Mouse (Mus musculus) kidney, adult 2 months (tissue): ENCODE data around the gene C1qtnf4. TPM values are rescaled to one million over a fixed set of nuclear protein-coding genes. Genes with fewer than 3 reads are reported as not detected.

Experiments
- DNase-seq: peaks from one replicate; pipeline ENCODE4 v3.0.0; 2021
- H3K27ac ChIP-seq: fragments of 200-500 bp; 2 replicates; pipeline ENCODE4 v1.5.1; 2012; ENCODE audit warnings: low read depth, low read length, control low read depth, inconsistent platforms; ENCODE audit not compliant: insufficient read depth
- H3K27me3 ChIP-seq: fragments of 200-500 bp; replicated peaks from 2 replicates; pipeline ENCODE4 v1.6.1; 2012; ENCODE audit warnings: mild to moderate bottlenecking, moderate library complexity, low read length, inconsistent platforms; ENCODE audit not compliant: control insufficient read depth, insufficient read depth
- H3K36me3 ChIP-seq: fragments of 200-500 bp; 2 replicates; pipeline ENCODE4 v1.6.1; 2012; ENCODE audit warnings: mild to moderate bottlenecking, moderate library complexity, low read length, inconsistent platforms; ENCODE audit not compliant: control insufficient read depth, insufficient read depth
- H3K4me1 ChIP-seq: fragments of 200-500 bp; 2 replicates; pipeline ENCODE4 v1.6.1; 2011; ENCODE audit warnings: low read length; ENCODE audit not compliant: control insufficient read depth, insufficient read depth
- H3K4me3 ChIP-seq: fragments of 200-500 bp; 2 replicates; pipeline ENCODE4 v1.5.1; 2011; ENCODE audit warnings: mild to moderate bottlenecking, low read depth, low read length, control low read depth; ENCODE audit not compliant: insufficient read depth
- CTCF ChIP-seq: fragments of 200-500 bp; conservative IDR thresholded peaks from 2 replicates; pipeline ENCODE4 v1.5.1; 2011; ENCODE audit warnings: low read depth, mild to moderate bottlenecking, control low read depth, low read length, moderate library complexity, mixed read lengths; ENCODE audit not compliant: insufficient read depth, insufficient read length
- POLR2A ChIP-seq: fragments of 200-500 bp; IDR thresholded peaks from one replicate; pipeline ENCODE4 v1.6.1; 2011; ENCODE audit warnings: low read depth, low read length, control low read depth
- WGBS: fragments of 180-500 bp; shearing (Covaris S2); methylation state at CpG from one replicate; pipeline ENCODE4 v1.1.7; 2018; 5-methylcytosine and 5-hydroxymethylcytosine counted together
- polyA plus RNA-seq: library from polyadenylated mRNA; depleted of rRNA; stranded (reverse); fragments of >200 nt; gene quantifications from 2 replicates; pipeline ENCODE4 v1.2.3, GENCODE M21; 2012; rRNA removed

C1qtnf4 gene
- polyA plus RNA-seq, result 9.9 and 11.1 TPM in 2 replicates

DNA sequence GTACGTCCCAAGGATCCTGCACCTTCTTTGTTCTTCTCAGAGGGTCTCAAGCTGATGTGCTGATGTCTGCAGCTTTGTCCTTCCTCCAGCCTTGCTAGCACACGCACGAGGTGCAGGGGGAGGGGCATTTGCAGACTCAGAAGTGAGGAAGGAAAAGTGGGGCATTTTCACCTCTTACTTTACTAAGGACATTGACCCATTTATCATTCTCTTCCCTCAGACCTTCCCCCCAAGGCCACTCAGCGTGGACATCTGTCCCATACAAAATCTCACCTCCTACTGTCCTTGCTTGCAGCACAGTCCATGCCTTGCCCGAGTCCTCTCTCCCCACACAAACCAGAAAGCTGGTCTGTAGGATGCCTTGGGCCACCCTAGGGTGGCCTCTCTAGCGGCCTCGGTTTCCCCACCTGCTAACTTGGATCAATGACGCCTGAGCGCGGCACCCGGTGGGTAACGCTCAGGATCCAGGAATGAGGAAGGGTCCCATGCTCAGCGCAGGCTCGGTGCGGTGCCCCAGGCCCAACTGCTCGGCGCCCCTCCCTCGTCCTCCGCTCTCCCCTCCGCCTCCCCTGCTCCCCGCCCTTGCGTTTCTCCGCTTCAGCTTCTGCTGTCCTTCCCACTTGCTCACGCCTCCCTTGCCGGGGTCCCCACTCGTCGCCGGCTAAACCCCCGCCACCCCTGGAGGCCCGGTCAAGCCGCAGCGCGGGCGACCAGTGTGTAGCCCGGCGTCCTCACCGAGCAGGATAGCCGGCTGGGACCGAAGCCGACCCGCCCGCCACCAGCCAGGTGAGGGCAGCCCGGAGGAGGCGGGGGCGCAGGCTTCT, at the start of gene C1qtnf4:
C1qtnf4 (plus strand) TSS at position 643 of the 824 bp plus-strand sequence.
- no peak within 1 kb of the TSS for H3K27ac ChIP-seq
- no peaks in the 10 kb centered on the region for H3K4me1 ChIP-seq
- no peak for DNase-seq
- no peaks in the 10 kb centered on the region for H3K36me3 ChIP-seq
- TF ChIP-seq CTCF, result no peak
- TF ChIP-seq POLR2A, result no peak
- WGBS, result 3% methylated on average over 45 of the region's 45 CpGs
- 0 out of 2 replicates have a peak, but pooled peaks cover 1% of the 10 kb centered on the region for H3K27me3 ChIP-seq
- H3K4me3 ChIP-seq, result peak within 1 kb of the TSS; percentile 7; the same call in 1 of the 2 replicates

DNA sequence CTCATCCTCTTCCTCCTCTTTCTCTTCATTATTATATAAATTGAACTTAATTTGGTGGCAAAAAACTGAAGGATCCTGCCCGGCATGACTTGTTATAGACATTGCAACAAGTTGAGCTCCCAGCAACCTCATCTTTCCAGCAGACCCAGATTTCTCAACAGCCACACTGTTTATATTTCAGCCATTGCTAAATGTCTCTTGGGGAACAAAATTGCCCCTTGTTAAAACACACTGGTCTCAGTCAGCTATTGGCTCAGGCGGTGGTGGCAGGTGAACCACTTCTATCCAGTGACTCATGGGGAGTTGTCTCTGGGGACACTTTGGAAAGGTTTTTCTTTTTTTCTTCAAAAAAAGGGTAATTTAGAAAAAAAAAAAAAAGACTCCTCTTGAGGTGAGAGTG, 47.0 kb upstream of the C1qtnf4 start:
- WGBS, result 92% methylated on average over 2 of the region's 2 CpGs
- no peak for DNase-seq

GRCm38 (mm10) chr2:90843666-90844065, 42.0 kb upstream of the C1qtnf4 start:
- Histone ChIP-seq H3K27me3 (no peaks in the 10 kb centered on the region), H3K27ac (no peak overlapping the region), H3K36me3 (no peaks in the 10 kb centered on the region), H3K4me3 (no peak overlapping the region), H3K4me1 (peaks cover 4% of the 10 kb centered on the region)
- TF ChIP-seq CTCF, result no peak
- no peak for TF ChIP-seq POLR2A
- DNase-seq, result no peak
- 92% methylated on average over 1 of the region's 1 CpGs for WGBS

More for the DNA sequence above, 47.0 kb upstream of the C1qtnf4 start:
- Histone ChIP-seq H3K4me1 (no peaks in the 10 kb centered on the region; the same call in 1 of the 2 replicates), H3K36me3 (no peaks in the 10 kb centered on the region), H3K4me3 (no peak overlapping the region), H3K27ac (no peak overlapping the region), H3K27me3 (no peaks in the 10 kb centered on the region)
- TF ChIP-seq CTCF (no peak), POLR2A (no peak)

DNA sequence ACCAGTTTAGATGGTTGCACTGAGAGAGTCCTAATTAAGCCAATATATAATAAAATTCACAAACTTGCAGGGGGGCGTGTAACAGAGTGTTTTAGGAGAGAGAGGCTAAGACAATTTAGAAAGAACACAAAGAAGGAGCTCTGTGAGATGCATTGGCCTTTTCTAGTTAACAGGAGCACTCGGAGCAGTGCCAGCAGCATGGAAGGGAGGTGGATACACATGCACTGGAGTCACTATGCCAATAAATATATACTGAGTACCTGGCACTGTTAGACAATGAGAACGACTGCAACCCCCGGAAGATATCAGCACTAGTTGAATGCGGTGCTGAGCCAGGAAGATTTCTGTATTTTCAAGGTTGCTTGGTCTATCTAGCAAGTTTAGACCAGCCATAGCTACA, 41.4 kb upstream of the C1qtnf4 start:
- peaks cover 7% of the 10 kb centered on the region for H3K4me1 ChIP-seq
- no peak for DNase-seq
- 87% methylated on average over 5 of the region's 5 CpGs for WGBS
- H3K4me3 ChIP-seq, result no peak overlapping the region
- TF ChIP-seq POLR2A, result no peak
- no peak for TF ChIP-seq CTCF
- H3K27ac ChIP-seq, result no peak overlapping the region
- H3K27me3 ChIP-seq, result no peaks in the 10 kb centered on the region
- H3K36me3 ChIP-seq, result no peaks in the 10 kb centered on the region

DNA sequence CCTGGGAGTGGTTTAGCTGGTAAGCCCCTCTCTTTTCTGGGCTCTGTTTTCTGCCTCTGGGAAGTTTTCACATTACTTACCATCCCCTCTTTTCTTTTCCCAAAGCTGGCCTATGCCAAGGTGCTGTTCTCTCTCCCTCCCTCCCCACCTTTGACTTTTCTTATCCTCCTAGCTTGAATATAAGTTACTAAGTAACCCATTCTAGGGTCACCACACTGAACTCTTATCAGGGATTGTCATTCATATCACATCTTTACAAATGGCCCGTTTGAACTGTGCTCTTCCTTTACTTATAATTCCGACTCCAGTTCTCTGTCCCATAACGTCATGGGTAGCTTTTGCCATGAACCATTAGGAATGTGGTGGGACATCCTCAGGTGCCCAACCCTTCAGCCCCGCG, 40.4 kb upstream of the C1qtnf4 start:
- Histone ChIP-seq H3K4me3 (no peak overlapping the region), H3K4me1 (peaks cover 9% of the 10 kb centered on the region), H3K36me3 (no peaks in the 10 kb centered on the region), H3K27me3 (no peaks in the 10 kb centered on the region), H3K27ac (no peak overlapping the region)
- peak; percentile 11 for DNase-seq
- TF ChIP-seq CTCF, result no peak
- no peak for TF ChIP-seq POLR2A
- WGBS, result 75% methylated on average over 5 of the region's 5 CpGs

- Histone ChIP-seq H3K36me3 (no peaks in the 10 kb centered on the region), H3K4me3 (no peak overlapping the region), H3K27me3 (no peaks in the 10 kb centered on the region), H3K27ac (peak overlapping the region; percentile 98), H3K4me1 (peaks cover 9% of the 10 kb centered on the region)
- 40% methylated on average over 6 of the region's 6 CpGs for WGBS
- DNase-seq, result peak; percentile 54
- TF ChIP-seq POLR2A (no peak), CTCF (no peak)
These were observed 39.5 kb upstream of the C1qtnf4 start for GRCm38 (mm10) chr2:90846171-90846570.

GRCm38 (mm10) chr2:90846597-90846954, 39.1 kb upstream of the C1qtnf4 start:
- Histone ChIP-seq H3K4me3 (peak overlapping the region; percentile 26), H3K27ac (peak overlapping the region; percentile 98), H3K36me3 (no peaks in the 10 kb centered on the region), H3K27me3 (no peaks in the 10 kb centered on the region), H3K4me1 (peaks cover 9% of the 10 kb centered on the region)
- TF ChIP-seq CTCF, result no peak
- no peak for DNase-seq
- 2% methylated on average over 8 of the region's 8 CpGs for WGBS
